Comparison of ENCODE assay signal across 8 mouse cellular contexts in the genomic region with DNA sequence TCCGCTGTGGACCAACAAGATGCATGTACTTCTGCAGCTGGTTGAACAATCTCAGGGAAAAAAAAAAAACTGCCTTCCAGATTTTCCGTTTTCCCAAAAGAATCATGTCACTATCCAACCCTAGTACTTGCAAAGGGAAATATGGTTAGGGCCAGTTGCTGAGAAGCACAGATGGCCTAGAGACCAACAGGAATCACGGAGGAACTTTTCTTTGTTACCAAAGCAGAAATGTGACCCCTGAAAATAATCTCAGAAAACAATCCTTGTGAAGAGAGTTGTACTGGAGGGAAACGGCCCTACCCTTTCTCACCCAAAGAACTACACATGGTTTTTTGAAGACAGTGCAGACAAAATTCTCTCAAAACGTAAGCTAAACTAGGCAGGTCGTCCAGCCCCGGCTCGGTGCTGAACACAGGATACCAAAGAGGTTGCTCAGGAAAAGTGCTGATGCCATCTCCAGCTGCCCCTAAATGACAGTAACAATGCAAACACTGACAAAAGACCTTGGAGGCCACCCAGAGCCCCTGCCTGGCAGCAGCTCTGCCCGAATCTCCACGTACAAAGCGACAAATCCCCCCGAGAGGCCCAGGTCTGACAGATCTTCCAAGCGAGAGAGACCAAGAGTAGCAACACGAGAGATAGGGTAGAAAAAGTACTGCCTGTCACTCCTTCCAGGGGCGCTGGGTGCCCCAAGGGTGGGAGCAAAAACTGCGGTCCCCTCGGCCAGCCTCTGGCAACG. TPM values are rescaled to one million over a fixed set of nuclear protein-coding genes. Genes with fewer than 3 reads are reported as not detected.
DNase-seq lines count a peak whose midpoint lies in the region; ATAC-seq and TF ChIP-seq lines count a peak whose summit lies in the region.

No protein-coding gene starts in this region.

- 2% methylated on average over 18 of the region's 18 CpGs for WGBS in lung, embryonic 14.5 days
- 2% methylated on average over 18 of the region's 18 CpGs for WGBS in liver, embryonic 14.5 days (ENCODE audit: insufficient replicate concordance)
- WGBS in olfactory bulb, adult 2 months: 2% methylated on average over 18 of the region's 18 CpGs

- peak overlapping the region; percentile 91 for H3K4me3 ChIP-seq in lung, embryonic 14.5 days (ENCODE audit: low read depth, low read length)
- peak overlapping the region; percentile 72 to 84 for H3K4me3 ChIP-seq in liver, embryonic 14.5 days (ENCODE audit: insufficient read depth in 1 of 2, low read depth in 2 of 2, low read length in 2 of 2)
- H3K4me3 ChIP-seq in olfactory bulb, adult 2 months (ENCODE audit: insufficient read depth, low read depth, low read length): peak overlapping the region; percentile 98

- TF ChIP-seq CTCF in lung, embryonic 14.5 days (IDR thresholded peaks at IDR 0.05; ENCODE audit: low read depth): no peak
- TF ChIP-seq CTCF in liver, embryonic 14.5 days (IDR thresholded peaks at IDR 0.05; ENCODE audit: low read depth): no peak
- 0 out of 2 replicates have a peak, but pooled peaks have one; percentile 12 for TF ChIP-seq CTCF in olfactory bulb, adult 2 months (IDR thresholded peaks at IDR 0.05; ENCODE audit: insufficient read depth, low read depth, low read length)

- TF ChIP-seq POLR2A in olfactory bulb, adult 2 months (IDR thresholded peaks at IDR 0.05; ENCODE audit: insufficient read depth, low read depth, low read length): no peak

- H3K9ac ChIP-seq in lung, embryonic 14.5 days: peak overlapping the region; percentile 90
- peak overlapping the region; percentile 85 for H3K9ac ChIP-seq in liver, embryonic 14.5 days (replicated peaks)

- peaks cover 10% of the 10 kb centered on the region; the same call in 1 of the 2 replicates for H3K4me1 ChIP-seq in lung, embryonic 14.5 days (ENCODE audit: insufficient read depth)
- H3K4me1 ChIP-seq in liver, embryonic 14.5 days (replicated peaks; ENCODE audit: control insufficient read depth in 2 of 2, insufficient read depth in 2 of 2, low read length in 1 of 2): peaks cover 28 to 29% of the 10 kb centered on the region in 2 experiments
- peaks cover 2% of the 10 kb centered on the region; the same call in 1 of the 2 replicates for H3K4me1 ChIP-seq in olfactory bulb, adult 2 months (ENCODE audit: control insufficient read depth, insufficient read depth, low read length)

- peak overlapping the region; percentile 99 for H3K27ac ChIP-seq in lung, embryonic 14.5 days (ENCODE audit: low read depth)
- peak overlapping the region; percentile 69 for H3K27ac ChIP-seq in liver, embryonic 14.5 days
- H3K27ac ChIP-seq in olfactory bulb, adult 2 months (ENCODE audit: insufficient read depth, low read depth, low read length): peak overlapping the region; percentile 33; the same call in 1 of the 2 replicates

- no peak for TF ChIP-seq EP300 in liver, embryonic 14.5 days (IDR thresholded peaks at IDR 0.05; ENCODE audit: low read depth)

- DNase-seq in lung, embryonic 14.5 days: peak; percentile 59
- no peak for DNase-seq in lung, postnatal 25 days (ENCODE audit: low spot score)
- DNase-seq in adrenal gland, postnatal 14 days: peak; percentile 53
- DNase-seq in forelimb bud, embryonic 11.5 days (ENCODE audit: low read depth, low spot score): peak; percentile 27
- no peak for DNase-seq in liver, embryonic 14.5 days (ENCODE audit: low read depth in 3 of 3, low spot score in 3 of 3)
- DNase-seq in urinary bladder, postnatal 36 days (ENCODE audit: low spot score in 2 of 2): no peak

- ATAC-seq in lung, embryonic 14.5 days (ENCODE audit: insufficient read depth): no peak
- ATAC-seq in inflammation-experienced regulatory T-cells, adult 6 months: peak; percentile 32
- ATAC-seq in liver, embryonic 14.5 days (ENCODE audit: insufficient read depth): no peak

- peaks cover 3% of the 10 kb centered on the region; the same call in 1 of the 2 replicates for H3K36me3 ChIP-seq in lung, embryonic 14.5 days (ENCODE audit: insufficient read depth)
- peaks cover 3% of the 10 kb centered on the region; the same call in 1 of the 2 replicates for H3K36me3 ChIP-seq in liver, embryonic 14.5 days (replicated peaks; ENCODE audit: control insufficient read depth, insufficient read depth, low read depth)

- H3K27me3 ChIP-seq in lung, embryonic 14.5 days (ENCODE audit: insufficient read depth, low read length): no peaks in the 10 kb centered on the region
- no peaks in the 10 kb centered on the region for H3K27me3 ChIP-seq in liver, embryonic 14.5 days (ENCODE audit: control insufficient read depth, insufficient read depth, low read length)

- H3K4me2 ChIP-seq in lung, embryonic 14.5 days: peak overlapping the region; percentile 63
- H3K4me2 ChIP-seq in liver, embryonic 14.5 days (ENCODE audit: low read depth): peak overlapping the region; percentile 89

- no peaks in the 10 kb centered on the region for H3K9me3 ChIP-seq in lung, embryonic 14.5 days (ENCODE audit: low read depth, low read length)
- H3K9me3 ChIP-seq in liver, embryonic 14.5 days (ENCODE audit: control insufficient read depth, low read length): no peaks in the 10 kb centered on the region

RNA-seq across cellular contexts. Expression of a gene that starts 1.5 kb away (rescaled TPM):
- 98.1 and 99.2 TPM in 2 replicates for polyA plus RNA-seq in lung, embryonic 14.5 days (2014; fragmentation: Nextera tagmentation; extraction: Ambion mirVana)
- 88.5 and 102 TPM in 2 replicates for total RNA-seq in adrenal gland, postnatal 14 days (2021)
- 10 to 100 TPM; 37.6 to 61.9 (median 45.4) TPM for polyA plus RNA-seq in inflammation-experienced regulatory T-cells, adult 6 months (2017; shearing (Covaris generic))
- polyA plus RNA-seq in liver, embryonic 14.5 days (2012; rRNA removed): 24.4 and 38.8 TPM in 2 replicates
- polyA plus RNA-seq in liver, embryonic 14.5 days (2014; fragmentation: Nextera tagmentation; extraction: Ambion mirVana): 111 and 116 TPM in 2 replicates
- polyA plus RNA-seq in olfactory bulb, adult 2 months (2012; ENCODE audit: insufficient read depth, insufficient read length, low replicate concordance, missing spikeins): not detected in 2 replicates

RNA-seq across cellular contexts. Expression of a gene that starts 29.9 kb away (rescaled TPM):
- polyA plus RNA-seq in lung, embryonic 14.5 days (2014; fragmentation: Nextera tagmentation; extraction: Ambion mirVana): 202 and 207 TPM in 2 replicates
- total RNA-seq in adrenal gland, postnatal 14 days (2021): 89.7 and 95.2 TPM in 2 replicates
- polyA plus RNA-seq in inflammation-experienced regulatory T-cells, adult 6 months (2017; shearing (Covaris generic)): 100 to 1,000 TPM; 141 to 185 (median 142) TPM
- polyA plus RNA-seq in liver, embryonic 14.5 days (2012; rRNA removed): 71.4 and 104 TPM in 2 replicates
- polyA plus RNA-seq in liver, embryonic 14.5 days (2014; fragmentation: Nextera tagmentation; extraction: Ambion mirVana): 145 and 149 TPM in 2 replicates
- not detected in 2 replicates for polyA plus RNA-seq in olfactory bulb, adult 2 months (2012; ENCODE audit: insufficient read depth, insufficient read length, low replicate concordance, missing spikeins)

RNA-seq across cellular contexts. Expression of a gene that starts 44.9 kb away (rescaled TPM):
- 25.8 and 26.7 TPM in 2 replicates for polyA plus RNA-seq in lung, embryonic 14.5 days (2014; fragmentation: Nextera tagmentation; extraction: Ambion mirVana)
- total RNA-seq in adrenal gland, postnatal 14 days (2021): 35.5 and 38.1 TPM in 2 replicates
- polyA plus RNA-seq in inflammation-experienced regulatory T-cells, adult 6 months (2017; shearing (Covaris generic)): 10 to 100 TPM in 2 of 3 experiments, 1 to 10 TPM in 1; 8.6 to 12.0 (median 11.1) TPM
- polyA plus RNA-seq in liver, embryonic 14.5 days (2012; rRNA removed): 2.5 and 4.1 TPM in 2 replicates
- 5.4 and 6.8 TPM in 2 replicates for polyA plus RNA-seq in liver, embryonic 14.5 days (2014; fragmentation: Nextera tagmentation; extraction: Ambion mirVana)
- polyA plus RNA-seq in olfactory bulb, adult 2 months (2012; ENCODE audit: insufficient read depth, insufficient read length, low replicate concordance, missing spikeins): not detected in 2 replicates

Comparison
In these comparisons a context has a peak if more than half of its experiments do, and no peak if none do; other contexts are left out.
1. DNase-seq: peak in lung, embryonic 14.5 days (single experiment), adrenal gland, postnatal 14 days (single experiment) and forelimb bud, embryonic 11.5 days (single experiment); none in lung, postnatal 25 days (single experiment), liver, embryonic 14.5 days (0 of 3) and urinary bladder, postnatal 36 days (0 of 2).
2. H3K27ac ChIP-seq: peak in every context shown above with its lines; median percentile 99 in lung, embryonic 14.5 days; 69 in liver, embryonic 14.5 days; 33 in olfactory bulb, adult 2 months.
3. RNA of a gene that starts 29.9 kb away (polyA plus RNA-seq): 202 to 207 TPM in lung, embryonic 14.5 days, 71.4 to 149 TPM in liver, embryonic 14.5 days and 141 to 185 TPM in inflammation-experienced regulatory T-cells, adult 6 months; not detected in olfactory bulb, adult 2 months; every median in the first group is over 10 times any median in the second.
4. Peak in every context shown above with its lines, with median percentiles within 50 percentile points of each other: H3K4me3 ChIP-seq.